In genomic region chr11:58927790-58928651, GRCm38 (mm10) we compare ENCODE assay signal across 8 mouse cellular contexts. TPM values are rescaled to one million over a fixed set of nuclear protein-coding genes. Genes with fewer than 3 reads are reported as not detected.
DNase-seq lines count a peak whose midpoint lies in the region; ATAC-seq and TF ChIP-seq lines count a peak whose summit lies in the region.

No protein-coding gene starts in this region.

- peak overlapping the region; percentile 61 for H3K4me2 ChIP-seq in intestine, postnatal 0 days (replicated peaks; ENCODE audit: low read depth)
- peak overlapping the region; percentile 74 for H3K4me2 ChIP-seq in liver, embryonic 15.5 days

- peaks cover 24% of the 10 kb centered on the region for H3K36me3 ChIP-seq in G1E (replicated peaks)
- peaks cover 4% of the 10 kb centered on the region for H3K36me3 ChIP-seq in intestine, postnatal 0 days (ENCODE audit: control insufficient read depth, insufficient read depth)
- H3K36me3 ChIP-seq in liver, embryonic 15.5 days (replicated peaks), result peaks cover 43% of the 10 kb centered on the region

- DNase-seq in 3T3-L1 (ENCODE audit: low read depth, low spot score) (peak; percentile 69), G1E (ENCODE audit: low spot score) (peak; percentile 28)
- peak; percentile 71 to 82 for DNase-seq in cerebellum, postnatal 14 days
- peak; percentile 88 to 91 for DNase-seq in natural killer cell, adult 2 months (ENCODE audit: low spot score in 2 of 2)
- peak; percentile 89 for DNase-seq in thymus, postnatal 0 days (ENCODE audit: low spot score)

- no peak for TF ChIP-seq CTCF in G1E (IDR thresholded peaks at IDR 0.05; ENCODE audit: low read depth, low read length)
- peak; percentile 88 for TF ChIP-seq CTCF in intestine, postnatal 0 days (IDR thresholded peaks at IDR 0.05; ENCODE audit: low read depth)

- peak overlapping the region; percentile 7; the same call in 1 of the 2 replicates for H3K4me3 ChIP-seq in G1E (ENCODE audit: low read depth, low read length)
- H3K4me3 ChIP-seq in intestine, postnatal 0 days (ENCODE audit: low read depth, low read length), result peak overlapping the region; percentile 29
- H3K4me3 ChIP-seq in liver, embryonic 15.5 days (replicated peaks), result peak overlapping the region; percentile 53

- no peak for ATAC-seq in G1E (ENCODE audit: extremely low read depth, insufficient number of reproducible peaks, low FRiP score, poor library complexity, severe bottlenecking)
- ATAC-seq in granulocyte monocyte progenitor cell, adult 5-6 weeks (replicated peaks; ENCODE audit: poor library complexity, severe bottlenecking), result peak; percentile 92
- ATAC-seq in intestine, postnatal 0 days, result peak; percentile 78
- peak; percentile 81 for ATAC-seq in liver, embryonic 15.5 days (ENCODE audit: insufficient read depth)

- 15% methylated on average over 20 of the region's 20 CpGs for WGBS in intestine, postnatal 0 days
- WGBS in liver, embryonic 15.5 days (ENCODE audit: insufficient replicate concordance), result 3% methylated on average over 20 of the region's 20 CpGs

- peaks cover 15% of the 10 kb centered on the region for H3K4me1 ChIP-seq in G1E (ENCODE audit: insufficient read depth, low read depth, low read length)
- H3K4me1 ChIP-seq in intestine, postnatal 0 days (replicated peaks; ENCODE audit: control insufficient read depth, insufficient read depth, low read length), result no peaks in the 10 kb centered on the region
- peaks cover 50% of the 10 kb centered on the region for H3K4me1 ChIP-seq in liver, embryonic 15.5 days (replicated peaks)

- H3K27me3 ChIP-seq in G1E (ENCODE audit: insufficient read depth, low read length), result peaks cover 21% of the 10 kb centered on the region
- H3K27me3 ChIP-seq in intestine, postnatal 0 days (replicated peaks; ENCODE audit: control insufficient read depth, insufficient read depth, low read length), result no peaks in the 10 kb centered on the region
- no peaks in the 10 kb centered on the region for H3K27me3 ChIP-seq in liver, embryonic 15.5 days

- H3K9ac ChIP-seq in intestine, postnatal 0 days (ENCODE audit: low read depth, low read length), result peak overlapping the region; percentile 13; the same call in 1 of the 2 replicates
- H3K9ac ChIP-seq in liver, embryonic 15.5 days, result peak overlapping the region; percentile 49

- H3K9me3 ChIP-seq in G1E (replicated peaks), result no peaks in the 10 kb centered on the region
- H3K9me3 ChIP-seq in intestine, postnatal 0 days (ENCODE audit: control insufficient read depth), result no peaks in the 10 kb centered on the region
- no peaks in the 10 kb centered on the region for H3K9me3 ChIP-seq in liver, embryonic 15.5 days (replicated peaks)

- H3K27ac ChIP-seq in intestine, postnatal 0 days (ENCODE audit: low read depth, low read length), result peak overlapping the region; percentile 70
- H3K27ac ChIP-seq in liver, embryonic 15.5 days (replicated peaks), result peak overlapping the region; percentile 86

RNA-seq across cellular contexts. Expression of gene Btnl10, which starts 10.3 kb away (rescaled TPM):
- 17.5 TPM in 1 of 2 replicates, not detected in the other for total RNA-seq in G1E (2014; fragmentation: Nextera tagmentation)
- under 0.01 TPM in 1 of 2 replicates, not detected in the other for total RNA-seq in G1E (2017)
- not detected in 2 replicates for polyA plus RNA-seq in G1E (2012)
- not detected in 2 replicates for total RNA-seq in granulocyte monocyte progenitor cell, adult 5-6 weeks (2014; fragmentation: Nextera tagmentation)
- total RNA-seq in granulocyte monocyte progenitor cell, adult 5-6 weeks (2017), result 0.13 TPM in 1 of 2 replicates, not detected in the other
- not detected in 2 replicates for polyA plus RNA-seq in intestine, postnatal 0 days (2015; fragmentation: Nextera tagmentation; extraction: Ambion mirVana)
- polyA plus RNA-seq in liver, embryonic 15.5 days (2015; fragmentation: Nextera tagmentation; extraction: Ambion mirVana), result 14.3 and 16.4 TPM in 2 replicates
- polyA plus RNA-seq in thymus, postnatal 0 days (2015; fragmentation: Nextera tagmentation; extraction: Ambion mirVana), result 0.09 TPM in 1 of 2 replicates, not detected in the other

RNA-seq across cellular contexts. Expression of gene Rnf187, which starts 10.7 kb away (rescaled TPM):
- total RNA-seq in G1E (2014; fragmentation: Nextera tagmentation) (55.7 and 55.8 TPM in 2 replicates), G1E (2017) (72.8 and 106 TPM in 2 replicates)
- polyA plus RNA-seq in G1E (2012), result 225 and 312 TPM in 2 replicates
- total RNA-seq in granulocyte monocyte progenitor cell, adult 5-6 weeks (2014; fragmentation: Nextera tagmentation), result 78.6 and 79.3 TPM in 2 replicates
- 60.0 and 82.2 TPM in 2 replicates for total RNA-seq in granulocyte monocyte progenitor cell, adult 5-6 weeks (2017)
- 113 and 117 TPM in 2 replicates for polyA plus RNA-seq in intestine, postnatal 0 days (2015; fragmentation: Nextera tagmentation; extraction: Ambion mirVana)
- polyA plus RNA-seq in liver, embryonic 15.5 days (2015; fragmentation: Nextera tagmentation; extraction: Ambion mirVana), result 111 and 117 TPM in 2 replicates
- polyA plus RNA-seq in thymus, postnatal 0 days (2015; fragmentation: Nextera tagmentation; extraction: Ambion mirVana), result 245 and 268 TPM in 2 replicates

RNA-seq across cellular contexts. Expression of gene Hist3h2ba, which starts 20.7 kb away (rescaled TPM):
- 2.7 and 23.2 TPM in 2 replicates for total RNA-seq in G1E (2014; fragmentation: Nextera tagmentation)
- 6.0 and 7.1 TPM in 2 replicates for total RNA-seq in G1E (2017)
- polyA plus RNA-seq in G1E (2012), result 0.20 TPM in 1 of 2 replicates, not detected in the other
- total RNA-seq in granulocyte monocyte progenitor cell, adult 5-6 weeks (2014; fragmentation: Nextera tagmentation), result not detected in 2 replicates
- 1.5 and 2.3 TPM in 2 replicates for total RNA-seq in granulocyte monocyte progenitor cell, adult 5-6 weeks (2017)
- 6.9 and 7.8 TPM in 2 replicates for polyA plus RNA-seq in intestine, postnatal 0 days (2015; fragmentation: Nextera tagmentation; extraction: Ambion mirVana)
- polyA plus RNA-seq in liver, embryonic 15.5 days (2015; fragmentation: Nextera tagmentation; extraction: Ambion mirVana), result 9.2 and 9.6 TPM in 2 replicates
- polyA plus RNA-seq in thymus, postnatal 0 days (2015; fragmentation: Nextera tagmentation; extraction: Ambion mirVana), result 50.8 and 57.5 TPM in 2 replicates

RNA-seq across cellular contexts. Expression of gene Zfp39, which starts 24.0 kb away (rescaled TPM):
- total RNA-seq in G1E (2014; fragmentation: Nextera tagmentation) (22.0 and 22.6 TPM in 2 replicates), G1E (2017) (5.5 and 7.0 TPM in 2 replicates)
- 0.80 and 0.85 TPM in 2 replicates for polyA plus RNA-seq in G1E (2012)
- 14.5 and 16.7 TPM in 2 replicates for total RNA-seq in granulocyte monocyte progenitor cell, adult 5-6 weeks (2014; fragmentation: Nextera tagmentation)
- total RNA-seq in granulocyte monocyte progenitor cell, adult 5-6 weeks (2017), result 7.2 and 9.5 TPM in 2 replicates
- polyA plus RNA-seq in intestine, postnatal 0 days (2015; fragmentation: Nextera tagmentation; extraction: Ambion mirVana), result 1.5 and 1.6 TPM in 2 replicates
- polyA plus RNA-seq in liver, embryonic 15.5 days (2015; fragmentation: Nextera tagmentation; extraction: Ambion mirVana), result 4.8 and 5.2 TPM in 2 replicates
- polyA plus RNA-seq in thymus, postnatal 0 days (2015; fragmentation: Nextera tagmentation; extraction: Ambion mirVana), result 6.1 and 7.9 TPM in 2 replicates

RNA-seq across cellular contexts. Expression of gene Hist3h2a, which starts 26.5 kb away (rescaled TPM):
- total RNA-seq in G1E (2014; fragmentation: Nextera tagmentation), result 93.3 and 107 TPM in 2 replicates
- 108 and 128 TPM in 2 replicates for total RNA-seq in G1E (2017)
- polyA plus RNA-seq in G1E (2012), result 6.2 and 13.5 TPM in 2 replicates
- total RNA-seq in granulocyte monocyte progenitor cell, adult 5-6 weeks (2014; fragmentation: Nextera tagmentation), result 9.3 and 14.0 TPM in 2 replicates
- total RNA-seq in granulocyte monocyte progenitor cell, adult 5-6 weeks (2017), result 234 and 237 TPM in 2 replicates
- polyA plus RNA-seq in intestine, postnatal 0 days (2015; fragmentation: Nextera tagmentation; extraction: Ambion mirVana), result 15.8 and 16.7 TPM in 2 replicates
- 16.1 and 16.4 TPM in 2 replicates for polyA plus RNA-seq in liver, embryonic 15.5 days (2015; fragmentation: Nextera tagmentation; extraction: Ambion mirVana)
- 52.3 and 52.8 TPM in 2 replicates for polyA plus RNA-seq in thymus, postnatal 0 days (2015; fragmentation: Nextera tagmentation; extraction: Ambion mirVana)

Comparison
In these comparisons a context has a peak if more than half of its experiments do, and no peak if none do; other contexts are left out.
1. DNase-seq: peak in every context shown above with its lines; median percentile 90 in natural killer cell, adult 2 months; 89 in thymus, postnatal 0 days; 76 in cerebellum, postnatal 14 days; 69 in 3T3-L1; 28 in G1E.
2. RNA of gene Btnl10, which starts 10.3 kb away (polyA plus RNA-seq): 14.3 to 16.4 TPM in liver, embryonic 15.5 days; 0.09 TPM in thymus, postnatal 0 days, not detected in G1E and not detected in intestine, postnatal 0 days; every median in the first group is over 10 times any median in the second.
3. Peak in every context shown above with its lines, with median percentiles within 50 percentile points of each other: H3K4me3 ChIP-seq.